Mouse (Mus musculus): ENCODE data around the gene Irak2.

Irak2 gene

GRCm38 (mm10) chr6:113638302-113639040 is at the start of gene Irak2:
Irak2 (plus strand) TSS chr6:113638467.
- peak; percentile 95 to 96 for DNase-seq (ENCODE audit: low spot score in 2 of 2)

GRCm38 (mm10) chr6:113592637-113593036 is 45.6 kb upstream of the Irak2 start:
- DNase-seq (ENCODE audit: low spot score in 2 of 2): no peak

GRCm38 (mm10) chr6:113597945-113598344 is 40.3 kb upstream of the Irak2 start:
- DNase-seq (ENCODE audit: low spot score in 2 of 2): no peak

DNA sequence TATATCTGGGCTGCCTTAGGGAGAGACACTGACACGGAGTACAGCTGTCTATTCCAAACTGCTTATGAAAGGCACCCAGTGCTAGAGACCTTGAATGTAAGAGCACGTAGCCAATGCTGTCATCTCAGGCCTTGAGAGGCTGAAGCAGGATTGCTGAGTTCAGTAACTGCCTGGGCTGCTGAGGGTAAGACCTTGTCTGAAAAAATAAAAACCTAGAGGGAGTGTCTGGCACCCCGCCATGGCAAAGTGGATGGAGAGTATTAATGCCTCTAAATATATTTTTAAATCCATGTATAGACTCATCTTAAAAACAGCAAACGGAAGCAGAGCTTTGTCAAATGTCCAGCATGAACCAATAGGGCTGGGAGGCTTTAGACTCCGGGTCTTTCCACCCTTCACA is 38.4 kb upstream of the Irak2 start:
- no peak for DNase-seq (ENCODE audit: low spot score in 2 of 2)

DNA sequence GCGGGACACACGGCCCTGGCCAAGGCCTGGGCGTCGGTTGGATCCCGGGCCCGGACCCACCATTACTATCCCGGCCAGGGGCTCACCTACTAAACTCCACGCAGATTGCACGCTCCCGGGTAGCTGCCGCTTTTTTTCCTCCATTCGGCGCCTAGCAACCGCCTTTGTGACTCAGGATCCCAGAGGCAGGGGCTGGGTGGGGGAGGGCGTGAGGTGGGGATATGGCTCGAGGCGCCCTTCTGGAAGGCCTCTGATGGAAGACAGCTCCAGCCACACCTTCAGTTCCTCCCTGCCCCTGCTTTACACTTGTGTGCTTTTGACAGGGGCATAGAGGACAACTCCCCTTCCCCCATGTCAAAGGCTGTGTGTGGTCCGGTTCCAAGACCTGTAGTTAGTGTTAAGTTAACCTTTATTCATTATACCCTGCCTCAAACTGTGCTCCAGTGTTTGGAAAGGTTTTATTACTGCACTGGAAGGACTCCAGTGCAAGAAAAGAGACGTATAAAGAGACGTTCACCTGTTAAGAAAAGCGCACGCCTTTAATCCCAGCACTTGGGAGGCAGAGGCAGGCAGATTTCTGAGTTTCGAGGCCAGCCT is 37.6 kb upstream of the Irak2 start, which contains the start of gene Fancd2os:
TSS of gene Fancd2os (minus strand) at position 173 of the 597 bp plus-strand sequence.
- DNase-seq (ENCODE audit: low spot score in 2 of 2): no peak

DNA sequence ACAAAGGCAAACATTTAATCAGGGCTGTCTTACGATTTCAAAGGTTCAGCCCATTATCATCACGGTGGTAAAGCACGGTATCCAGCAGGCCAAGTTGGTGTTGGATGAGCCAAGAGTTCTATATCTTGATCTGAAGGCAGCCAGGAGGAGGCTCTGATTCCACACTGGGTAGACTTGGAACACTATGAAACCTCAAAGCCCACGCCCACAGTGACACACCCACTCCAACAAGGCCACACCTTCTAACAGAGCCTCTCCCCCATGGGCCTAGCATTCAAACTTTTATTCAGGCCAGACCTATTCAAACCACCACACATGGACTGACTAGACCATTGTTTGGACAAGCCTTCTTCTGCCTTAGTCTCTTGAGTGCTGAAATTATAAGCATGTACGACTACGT is 35.4 kb upstream of the Irak2 start:
- no peak for DNase-seq (ENCODE audit: low spot score in 2 of 2)

DNA sequence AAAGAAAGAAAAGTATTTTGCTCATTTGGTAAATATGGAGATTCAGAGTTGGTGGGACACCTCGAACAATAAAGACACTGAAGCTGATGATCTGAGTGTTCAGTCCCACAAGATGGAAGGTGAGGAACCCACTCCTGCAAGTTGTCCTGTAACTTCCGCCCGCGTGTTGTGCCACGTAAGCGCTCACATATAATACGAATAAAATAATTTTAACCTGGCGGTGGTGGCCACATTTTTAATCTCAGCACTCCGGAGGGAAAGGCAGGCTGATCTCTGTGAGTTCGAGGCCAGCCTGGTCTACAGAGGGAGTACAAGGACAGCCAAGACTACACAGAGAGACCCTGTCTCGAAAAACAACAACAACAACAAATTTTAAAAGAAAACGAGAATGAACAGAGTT is 34.3 kb upstream of the Irak2 start:
- no peak for DNase-seq (ENCODE audit: low spot score in 2 of 2)

GRCm38 (mm10) chr6:113604432-113605223 is 33.6 kb upstream of the Irak2 start, which contains the start of gene Brk1:
Brk1 (plus strand) TSS chr6:113604772.
- peak; percentile 90 to 93 for DNase-seq (ENCODE audit: low spot score in 2 of 2)

DNA sequence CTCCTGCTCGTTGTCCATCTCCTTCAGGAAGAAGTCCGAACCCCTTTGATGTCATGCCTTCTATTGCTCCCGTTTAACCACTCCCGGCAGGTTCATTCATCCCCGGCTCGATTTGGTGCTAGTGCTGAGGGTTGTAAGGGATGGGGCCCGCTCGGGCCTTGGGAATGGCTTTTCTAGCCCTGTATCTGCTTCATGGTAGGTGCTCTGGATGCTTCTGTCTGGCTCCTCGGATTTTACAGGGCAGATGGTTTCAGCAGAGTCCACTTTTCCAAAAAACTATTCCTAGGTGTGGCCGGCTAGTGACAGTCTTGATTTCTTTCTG is 33.1 kb upstream of the Irak2 start:
- DNase-seq (ENCODE audit: low spot score in 2 of 2): no peak

DNA sequence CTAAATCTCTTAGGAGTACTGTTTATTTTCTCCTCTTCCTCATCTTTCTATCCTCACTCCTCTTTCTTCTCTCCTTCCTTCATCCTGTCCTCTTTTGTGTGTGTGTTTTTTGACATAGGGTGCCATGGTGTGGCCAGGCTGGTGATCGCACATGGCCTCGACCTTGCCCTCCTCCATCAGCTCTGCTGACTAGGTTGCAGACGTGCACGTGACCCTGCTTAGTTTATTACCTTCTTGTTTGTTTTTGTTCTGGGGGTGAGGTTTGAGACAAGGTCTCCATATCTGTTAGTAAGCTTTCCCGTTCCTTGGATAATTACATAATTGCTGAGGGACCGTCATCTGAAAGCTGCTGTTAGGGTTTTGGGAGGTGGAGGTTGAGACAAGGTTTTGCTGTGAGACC is 29.4 kb upstream of the Irak2 start:
- no peak for DNase-seq (ENCODE audit: low spot score in 2 of 2)

- no peak for DNase-seq (ENCODE audit: low spot score in 2 of 2)
These were observed 29.0 kb upstream of the Irak2 start for GRCm38 (mm10) chr6:113609293-113609692.

GRCm38 (mm10) chr6:113612258-113612969 is 25.9 kb upstream of the Irak2 start:
- DNase-seq (ENCODE audit: low spot score in 2 of 2): no peak

- no peak for DNase-seq (ENCODE audit: low spot score in 2 of 2)
These were observed 24.1 kb upstream of the Irak2 start for GRCm38 (mm10) chr6:113614152-113614551.

DNA sequence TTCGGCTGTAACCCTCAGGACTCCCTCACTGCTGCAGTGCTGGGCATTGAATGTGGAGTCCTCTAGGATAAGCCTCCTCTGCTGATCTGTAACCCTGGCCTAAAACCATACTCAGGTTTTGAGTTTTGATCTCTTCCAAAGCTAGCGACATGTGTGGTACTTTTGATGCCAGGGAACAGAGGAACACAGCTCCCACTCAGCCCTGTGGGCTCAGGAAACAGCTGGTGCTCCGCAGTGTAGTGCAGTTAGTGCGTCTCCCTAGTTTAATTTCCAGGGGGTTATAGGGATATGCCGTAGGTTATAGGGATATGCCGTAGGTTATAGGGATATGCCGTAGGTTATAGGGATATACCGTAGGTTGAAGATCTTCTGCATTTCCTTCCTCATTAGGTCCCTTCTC is 23.3 kb upstream of the Irak2 start:
- DNase-seq (ENCODE audit: low spot score in 2 of 2): no peak

DNA sequence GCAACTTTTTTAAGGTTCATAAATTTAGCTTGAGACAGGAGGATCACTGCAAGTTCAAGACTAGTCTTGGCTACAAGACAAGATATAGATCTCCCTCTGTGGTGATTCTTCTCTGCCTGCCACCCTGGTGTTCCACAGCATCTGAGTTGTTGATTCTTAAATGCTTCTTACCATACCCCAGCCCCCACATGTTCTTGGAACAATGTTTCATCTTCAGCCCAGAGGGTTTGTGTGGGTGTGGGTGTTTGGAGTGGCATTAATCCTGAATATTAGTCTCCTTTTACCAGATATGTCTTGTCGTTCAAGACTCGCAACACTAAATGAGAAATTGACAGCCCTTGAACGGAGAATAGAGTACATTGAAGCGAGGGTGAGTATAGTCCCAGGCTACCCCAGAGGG is 22.8 kb upstream of the Irak2 start:
- DNase-seq (ENCODE audit: low spot score in 2 of 2): no peak

DNA sequence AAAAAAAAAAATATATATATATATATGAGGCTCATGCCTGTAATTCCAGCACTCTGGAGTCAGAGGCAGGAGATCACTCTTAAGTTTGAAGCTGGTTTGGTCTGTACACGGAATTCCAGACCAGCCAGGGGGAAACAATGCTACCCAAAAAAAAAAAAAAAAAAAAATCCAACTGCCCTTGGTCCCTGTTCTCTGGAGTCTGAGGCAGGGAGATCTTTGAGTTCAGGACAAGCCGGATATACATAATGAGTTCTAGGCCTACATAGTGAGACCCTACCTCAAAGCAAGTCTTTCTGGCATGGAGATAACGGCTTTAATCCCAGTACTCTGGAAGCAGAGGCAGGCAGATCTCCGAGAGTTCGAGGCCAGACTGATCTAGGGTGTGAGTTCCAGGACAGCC is 14.9 kb upstream of the Irak2 start:
- no peak for DNase-seq (ENCODE audit: low spot score in 2 of 2)

- DNase-seq (ENCODE audit: low spot score in 2 of 2): peak; percentile 92
These were observed 14.1 kb upstream of the Irak2 start, which contains the start of gene Vhl for GRCm38 (mm10) chr6:113623941-113624751. Vhl (plus strand) TSS chr6:113623959.

DNA sequence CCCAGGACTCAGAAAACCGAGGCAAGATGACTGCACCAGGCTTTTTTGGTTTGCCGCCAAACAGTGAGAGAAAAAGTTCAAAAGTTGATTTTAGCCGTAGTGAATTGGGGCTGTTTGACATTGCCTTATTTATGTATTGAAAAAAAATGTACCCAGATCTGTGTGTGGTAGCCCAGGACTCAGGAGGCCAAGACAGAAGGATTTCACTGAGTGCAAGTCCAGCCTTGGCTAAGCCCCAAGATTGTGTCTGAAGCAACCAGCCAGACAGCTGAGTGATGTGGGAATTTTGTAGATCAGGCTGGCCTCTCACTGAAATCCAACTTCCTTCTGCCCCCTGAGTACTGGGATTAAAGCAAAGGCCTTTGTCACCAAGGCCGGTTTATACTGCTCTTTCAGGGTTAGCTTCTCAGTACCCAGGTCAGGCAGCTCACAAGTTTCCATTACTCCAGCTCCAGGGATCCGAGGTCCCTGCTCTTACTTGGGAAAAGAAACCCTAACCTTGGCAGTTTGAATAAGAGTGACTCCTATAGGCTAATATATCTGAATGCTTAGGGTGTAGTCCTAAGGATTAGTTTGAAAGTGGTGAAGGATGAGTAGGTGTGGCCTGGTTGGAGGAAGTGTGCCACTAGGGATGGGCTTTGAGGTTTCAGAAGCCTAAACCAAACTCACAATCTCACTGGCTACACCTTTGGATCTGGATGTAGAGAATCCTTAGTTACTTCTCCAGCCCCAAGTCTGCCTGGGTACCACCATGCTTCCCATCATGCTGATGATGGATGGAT is 13.1 kb upstream of the Irak2 start:
- no peak for DNase-seq (ENCODE audit: low spot score in 2 of 2)

GRCm38 (mm10) chr6:113630322-113630721 is 7.9 kb upstream of the Irak2 start:
- DNase-seq (ENCODE audit: low spot score in 2 of 2): no peak

- no peak for DNase-seq (ENCODE audit: low spot score in 2 of 2)
These were observed 5.4 kb upstream of the Irak2 start for GRCm38 (mm10) chr6:113632863-113633262.
